Mouse (Mus musculus): ENCODE data around the gene Peli1. TPM values are rescaled to one million over a fixed set of nuclear protein-coding genes. Genes with fewer than 3 reads are reported as not detected.
A peak's percentile ranks its signal among the peaks of the same experiment; 100 is the strongest.

Peli1 gene
- polyA plus RNA-seq, 1 experiment from 2014 or later: 41.4 TPM

DNA sequence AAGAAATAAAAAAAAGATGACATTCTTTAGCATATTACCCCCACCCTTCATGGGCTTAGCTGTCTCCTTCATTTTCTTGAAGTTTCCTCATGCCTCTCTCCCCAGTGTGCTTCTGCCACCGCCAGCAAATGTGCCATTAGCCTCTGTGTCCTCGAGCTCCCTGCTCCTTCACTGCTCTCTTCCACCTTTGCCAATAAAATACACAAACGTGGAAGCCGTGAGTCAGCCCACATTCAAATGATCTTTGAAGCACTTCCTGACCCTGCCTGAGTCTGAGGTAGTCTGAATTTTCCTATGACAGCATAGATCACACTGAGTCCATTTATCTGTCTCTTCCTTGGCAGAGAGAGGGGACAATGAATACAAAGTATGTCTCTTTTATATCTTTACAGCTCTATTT is 1.5 kb upstream of the Peli1 start:
- no peak overlapping the region for H3K27ac ChIP-seq (ENCODE audit: low read length)
- no peaks in the 10 kb centered on the region for H3K9me3 ChIP-seq (ENCODE audit: low read length)
- no peak for ATAC-seq (ENCODE audit: low FRiP score, low TSS enrichment)
- no peak overlapping the region for H3K4me2 ChIP-seq (replicated peaks; ENCODE audit: low read depth, low read length)
- H3K27me3 ChIP-seq (ENCODE audit: insufficient read depth, low read length): no peaks in the 10 kb centered on the region
- no peak overlapping the region for H3K4me3 ChIP-seq (ENCODE audit: low read length)
- whole genome bisulfite sequencing: 40% methylated on average over 4 of the region's 4 CpGs
- no peak overlapping the region for H3K9ac ChIP-seq (replicated peaks; ENCODE audit: low read length)
- H3K4me1 ChIP-seq (ENCODE audit: insufficient read depth, low read length): peaks cover 11% of the 10 kb centered on the region
- no peaks in the 10 kb centered on the region for H3K36me3 ChIP-seq (ENCODE audit: insufficient read depth, low read length)

DNA sequence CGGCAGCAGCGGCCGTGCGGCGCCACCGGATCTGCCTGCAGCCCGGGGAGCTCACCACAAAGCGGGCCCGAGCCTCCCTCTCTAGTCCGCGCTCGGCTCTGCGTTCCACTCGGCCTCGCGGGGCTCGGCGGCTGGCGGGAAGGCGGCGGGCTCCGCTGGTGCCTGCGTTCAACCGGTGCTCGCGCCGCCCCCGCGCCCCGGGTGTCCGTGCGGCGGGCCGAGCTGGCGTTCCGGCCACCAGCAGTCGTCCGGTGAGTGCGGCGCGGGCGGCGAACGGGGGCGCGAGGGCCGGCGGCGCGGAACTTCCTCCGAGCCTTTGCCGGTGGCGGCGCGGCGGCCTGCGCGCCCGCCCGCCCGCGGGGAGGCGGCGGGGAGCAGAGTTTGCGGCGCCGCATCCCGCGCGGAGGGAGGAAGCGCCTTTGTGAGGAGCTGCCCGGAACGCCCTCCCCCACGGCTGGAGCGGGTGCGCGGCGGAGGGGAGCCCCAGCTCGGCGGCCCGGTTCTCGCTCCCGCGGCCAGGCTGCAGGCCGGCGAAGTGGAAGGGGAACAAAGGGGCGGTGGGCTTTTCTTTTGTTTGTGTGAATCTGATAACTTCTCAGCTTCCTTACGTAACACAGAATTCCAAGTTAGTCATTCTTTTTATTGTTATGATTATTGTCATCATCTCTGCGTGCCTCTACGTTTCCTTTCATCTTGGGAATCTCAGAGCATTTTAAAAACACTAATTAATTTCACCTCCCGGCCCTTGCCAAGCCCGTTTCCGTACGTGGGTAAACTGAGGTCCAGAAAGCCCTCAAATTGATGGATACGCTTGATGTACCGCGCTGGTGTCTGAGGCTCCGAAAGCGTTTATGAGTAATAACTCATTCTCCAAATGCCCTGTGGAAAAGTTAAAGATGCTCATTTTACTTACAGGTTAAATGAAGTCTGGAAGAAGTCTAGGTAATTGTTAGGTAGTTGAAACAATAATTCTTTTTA is 626 bp downstream of the Peli1 start:
- ATAC-seq (ENCODE audit: low FRiP score, low TSS enrichment): peak; percentile 64

DNA sequence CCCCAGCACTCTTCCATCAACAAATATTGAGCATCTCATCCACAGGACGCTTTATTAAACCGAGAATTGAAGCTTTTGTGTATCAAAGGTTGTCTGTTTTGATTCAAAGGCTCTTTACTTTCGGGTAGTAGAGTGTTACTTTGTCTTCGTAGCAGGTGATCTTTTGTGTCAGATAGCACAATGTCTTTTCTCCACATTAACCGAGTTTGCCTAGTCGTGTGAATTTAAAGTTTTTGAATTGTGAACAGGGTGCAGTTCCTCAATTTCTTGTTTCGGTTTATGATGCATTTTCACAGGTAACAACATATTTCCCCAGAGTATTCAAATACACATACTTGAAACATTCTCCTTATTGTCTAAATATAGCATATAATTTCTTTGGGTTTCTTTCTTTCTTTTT is 1.5 kb downstream of the Peli1 start:
- Histone ChIP-seq H3K27ac (ENCODE audit: low read length) (no peak overlapping the region), H3K4me3 (ENCODE audit: low read length) (peak overlapping the region; percentile 89), H3K4me2 (replicated peaks; ENCODE audit: low read depth, low read length) (peak overlapping the region; percentile 78), H3K9me3 (ENCODE audit: low read length) (no peaks in the 10 kb centered on the region), H3K9ac (replicated peaks; ENCODE audit: low read length) (peak overlapping the region; percentile 66), H3K36me3 (ENCODE audit: insufficient read depth, low read length) (peaks cover 6% of the 10 kb centered on the region; the same call in 1 of the 2 replicates), H3K27me3 (ENCODE audit: insufficient read depth, low read length) (no peaks in the 10 kb centered on the region), H3K4me1 (ENCODE audit: insufficient read depth, low read length) (peaks cover 14% of the 10 kb centered on the region)
- 8% methylated on average over 7 of the region's 7 CpGs for WGBS
- no peak for ATAC-seq (ENCODE audit: low FRiP score, low TSS enrichment)

More for the DNA sequence above, 626 bp downstream of the Peli1 start:
- H3K4me2 ChIP-seq (replicated peaks; ENCODE audit: low read depth, low read length): peak overlapping the region; percentile 78
- under 1% methylated on average over 80 of the region's 99 CpGs for WGBS
- H3K27me3 ChIP-seq (ENCODE audit: insufficient read depth, low read length): no peaks in the 10 kb centered on the region
- peak overlapping the region; percentile 99 for H3K27ac ChIP-seq (ENCODE audit: low read length)
- peaks cover 14% of the 10 kb centered on the region for H3K4me1 ChIP-seq (ENCODE audit: insufficient read depth, low read length)
- H3K9ac ChIP-seq (replicated peaks; ENCODE audit: low read length): peak overlapping the region; percentile 99
- peaks cover 3% of the 10 kb centered on the region; the same call in 1 of the 2 replicates for H3K36me3 ChIP-seq (ENCODE audit: insufficient read depth, low read length)
- no peaks in the 10 kb centered on the region for H3K9me3 ChIP-seq (ENCODE audit: low read length)
- peak overlapping the region; percentile 89 for H3K4me3 ChIP-seq (ENCODE audit: low read length)

DNA sequence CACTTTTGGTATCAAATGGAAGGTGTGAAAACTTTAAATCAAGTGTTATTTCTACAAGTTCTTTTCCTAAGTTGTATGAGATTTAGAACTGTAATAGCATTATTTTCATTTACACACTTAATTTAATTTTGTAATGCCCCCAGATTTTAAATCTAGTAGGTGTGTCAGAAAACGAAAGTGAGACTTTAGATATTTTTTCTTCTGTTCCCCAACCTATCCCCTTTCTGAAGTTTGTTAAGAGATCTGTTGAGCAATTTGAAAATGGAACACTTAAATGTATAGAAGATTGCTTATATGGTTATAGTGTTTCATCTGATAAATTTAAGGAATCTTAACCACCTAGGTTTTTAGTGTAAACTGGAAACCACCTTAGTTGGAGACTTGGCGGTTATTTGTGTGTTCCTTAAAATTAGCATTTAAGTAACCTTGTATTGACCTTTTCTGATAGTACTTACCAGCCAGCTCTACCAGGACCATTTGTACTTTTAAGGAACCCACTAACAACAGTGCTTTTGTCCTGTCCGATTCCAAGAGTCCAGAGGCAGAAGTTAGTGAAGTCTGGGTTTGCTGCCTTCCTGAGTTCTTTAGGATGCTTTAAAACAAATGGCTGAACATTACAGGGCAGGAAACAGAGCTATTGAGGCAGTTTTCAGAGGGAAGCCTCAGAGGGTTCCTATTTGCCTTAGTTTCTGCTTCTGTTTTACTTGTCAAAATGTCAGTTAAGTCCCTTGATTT is 2.2 kb downstream of the Peli1 start:
- Histone ChIP-seq H3K4me1 (ENCODE audit: insufficient read depth, low read length) (peaks cover 14% of the 10 kb centered on the region), H3K9ac (replicated peaks; ENCODE audit: low read length) (no peak overlapping the region), H3K36me3 (ENCODE audit: insufficient read depth, low read length) (peaks cover 6% of the 10 kb centered on the region; the same call in 1 of the 2 replicates), H3K27ac (ENCODE audit: low read length) (no peak overlapping the region), H3K4me2 (replicated peaks; ENCODE audit: low read depth, low read length) (peak overlapping the region; percentile 48), H3K27me3 (ENCODE audit: insufficient read depth, low read length) (no peaks in the 10 kb centered on the region), H3K4me3 (ENCODE audit: low read length) (peak overlapping the region; percentile 30), H3K9me3 (ENCODE audit: low read length) (no peaks in the 10 kb centered on the region)
- WGBS: 28% methylated on average over 3 of the region's 3 CpGs
- ATAC-seq (ENCODE audit: low FRiP score, low TSS enrichment): no peak

DNA sequence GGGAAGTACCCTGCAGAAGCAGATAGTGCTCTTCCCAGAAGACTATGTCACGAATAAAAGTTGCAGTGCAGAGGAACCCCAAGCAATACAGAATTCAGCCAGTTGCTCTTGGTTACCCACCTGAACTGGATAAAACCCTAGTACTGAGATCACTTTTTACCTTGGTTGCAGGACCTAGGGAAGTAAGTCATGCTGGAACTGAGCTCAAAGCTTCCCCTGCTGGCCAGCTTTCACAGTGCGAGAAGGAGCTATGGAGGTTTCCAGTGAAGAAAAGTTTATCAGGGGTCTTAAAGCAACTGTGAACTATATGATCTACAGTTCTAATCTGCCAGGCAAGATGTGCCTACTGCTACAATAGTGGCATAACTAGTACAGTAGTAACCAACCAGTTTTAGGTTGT is 5.5 kb downstream of the Peli1 start:
- WGBS: 95% methylated on average over 2 of the region's 2 CpGs
- Histone ChIP-seq H3K27ac (ENCODE audit: low read length) (no peak overlapping the region), H3K4me3 (ENCODE audit: low read length) (no peak overlapping the region), H3K36me3 (ENCODE audit: insufficient read depth, low read length) (peaks cover 6% of the 10 kb centered on the region; the same call in 1 of the 2 replicates), H3K9me3 (ENCODE audit: low read length) (no peaks in the 10 kb centered on the region), H3K4me2 (replicated peaks; ENCODE audit: low read depth, low read length) (no peak overlapping the region), H3K4me1 (ENCODE audit: insufficient read depth, low read length) (peaks cover 18% of the 10 kb centered on the region), H3K27me3 (ENCODE audit: insufficient read depth, low read length) (no peaks in the 10 kb centered on the region), H3K9ac (replicated peaks; ENCODE audit: low read length) (no peak overlapping the region)
- no peak for ATAC-seq (ENCODE audit: low FRiP score, low TSS enrichment)

DNA sequence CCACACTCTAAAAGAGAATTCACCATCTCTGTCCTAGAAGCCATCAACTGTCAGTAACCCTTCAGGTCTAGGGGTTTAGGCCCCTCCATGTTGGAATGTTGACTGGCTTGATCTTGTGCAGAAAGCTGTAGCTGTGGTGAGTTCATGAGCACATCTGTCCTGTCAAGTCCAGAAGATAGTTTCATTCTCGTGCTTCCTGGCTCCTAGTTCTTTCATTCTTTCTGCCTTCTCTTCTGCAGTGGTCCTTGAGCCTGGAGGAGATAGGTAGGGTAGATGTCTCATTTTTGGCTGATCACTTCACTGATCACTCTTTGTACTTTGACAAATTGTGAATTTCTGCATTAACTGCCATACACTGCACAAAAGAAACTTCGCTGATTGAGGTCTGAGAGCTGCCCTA is 7.4 kb downstream of the Peli1 start:
- Histone ChIP-seq H3K4me2 (replicated peaks; ENCODE audit: low read depth, low read length) (no peak overlapping the region), H3K4me3 (ENCODE audit: low read length) (no peak overlapping the region), H3K27me3 (ENCODE audit: insufficient read depth, low read length) (no peaks in the 10 kb centered on the region), H3K27ac (ENCODE audit: low read length) (no peak overlapping the region), H3K9me3 (ENCODE audit: low read length) (no peaks in the 10 kb centered on the region), H3K9ac (replicated peaks; ENCODE audit: low read length) (no peak overlapping the region), H3K36me3 (ENCODE audit: insufficient read depth, low read length) (peaks cover 6% of the 10 kb centered on the region; the same call in 1 of the 2 replicates), H3K4me1 (ENCODE audit: insufficient read depth, low read length) (peaks cover 13% of the 10 kb centered on the region)
- WGBS: 87% methylated on average over 2 of the region's 2 CpGs
- ATAC-seq (ENCODE audit: low FRiP score, low TSS enrichment): no peak

DNA sequence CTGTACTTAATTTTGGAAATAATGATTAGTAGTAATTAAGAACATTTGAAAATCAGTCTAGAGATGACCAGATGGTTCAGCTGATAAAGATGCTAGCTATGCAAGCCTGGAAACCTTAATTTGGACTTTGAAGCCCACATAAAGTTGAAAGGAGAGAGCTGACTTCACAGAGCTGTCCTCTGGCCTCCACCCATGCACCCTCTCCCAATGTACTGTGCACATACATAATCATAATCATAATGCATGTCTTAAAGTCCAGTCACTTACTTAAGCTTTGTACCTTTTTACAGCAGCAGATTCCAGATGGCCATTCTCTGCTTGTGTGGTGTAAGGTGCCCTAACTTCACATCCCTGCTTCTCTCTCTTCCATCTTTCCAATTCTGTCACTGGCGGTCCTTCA is 9.6 kb downstream of the Peli1 start:
- ATAC-seq (ENCODE audit: low FRiP score, low TSS enrichment): no peak

DNA sequence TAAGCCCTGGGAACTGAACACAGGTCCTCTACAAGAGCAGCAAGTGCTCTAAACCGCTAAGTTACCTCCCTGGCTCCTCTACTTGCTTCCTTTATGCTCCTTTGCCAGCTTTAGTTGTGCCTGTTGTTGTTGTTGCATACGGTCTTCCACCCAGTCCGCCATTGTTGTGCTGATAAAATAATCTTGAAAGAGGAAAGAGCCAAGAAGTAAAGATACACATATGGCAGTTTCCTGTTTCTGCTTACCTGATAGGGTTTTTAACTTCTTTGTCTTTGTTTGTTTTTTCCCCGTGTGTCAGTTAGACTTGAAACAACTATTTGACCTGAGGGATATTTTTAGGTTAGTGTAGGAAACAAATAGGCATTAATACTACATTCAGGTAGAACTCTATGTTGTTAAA is 10.2 kb downstream of the Peli1 start:
- 81% methylated on average over 4 of the region's 4 CpGs for WGBS
- no peak overlapping the region for H3K4me3 ChIP-seq (ENCODE audit: low read length)
- H3K9ac ChIP-seq (replicated peaks; ENCODE audit: low read length): no peak overlapping the region
- H3K4me1 ChIP-seq (ENCODE audit: insufficient read depth, low read length): 0 out of 2 replicates have a peak, but pooled peaks cover 7% of the 10 kb centered on the region
- H3K9me3 ChIP-seq (ENCODE audit: low read length): no peaks in the 10 kb centered on the region
- H3K4me2 ChIP-seq (replicated peaks; ENCODE audit: low read depth, low read length): no peak overlapping the region
- ATAC-seq (ENCODE audit: low FRiP score, low TSS enrichment): no peak
- peaks cover 6% of the 10 kb centered on the region; the same call in 1 of the 2 replicates for H3K36me3 ChIP-seq (ENCODE audit: insufficient read depth, low read length)
- H3K27ac ChIP-seq (ENCODE audit: low read length): no peak overlapping the region
- no peaks in the 10 kb centered on the region for H3K27me3 ChIP-seq (ENCODE audit: insufficient read depth, low read length)

More for the DNA sequence above, 9.6 kb downstream of the Peli1 start:
- Histone ChIP-seq H3K9me3 (ENCODE audit: low read length) (no peaks in the 10 kb centered on the region), H3K27me3 (ENCODE audit: insufficient read depth, low read length) (no peaks in the 10 kb centered on the region), H3K36me3 (ENCODE audit: insufficient read depth, low read length) (peaks cover 6% of the 10 kb centered on the region; the same call in 1 of the 2 replicates), H3K4me2 (replicated peaks; ENCODE audit: low read depth, low read length) (no peak overlapping the region), H3K4me3 (ENCODE audit: low read length) (no peak overlapping the region), H3K9ac (replicated peaks; ENCODE audit: low read length) (no peak overlapping the region), H3K4me1 (ENCODE audit: insufficient read depth, low read length) (0 out of 2 replicates have a peak, but pooled peaks cover 7% of the 10 kb centered on the region), H3K27ac (ENCODE audit: low read length) (no peak overlapping the region)
- WGBS: 97% methylated on average over 1 of the region's 1 CpGs

DNA sequence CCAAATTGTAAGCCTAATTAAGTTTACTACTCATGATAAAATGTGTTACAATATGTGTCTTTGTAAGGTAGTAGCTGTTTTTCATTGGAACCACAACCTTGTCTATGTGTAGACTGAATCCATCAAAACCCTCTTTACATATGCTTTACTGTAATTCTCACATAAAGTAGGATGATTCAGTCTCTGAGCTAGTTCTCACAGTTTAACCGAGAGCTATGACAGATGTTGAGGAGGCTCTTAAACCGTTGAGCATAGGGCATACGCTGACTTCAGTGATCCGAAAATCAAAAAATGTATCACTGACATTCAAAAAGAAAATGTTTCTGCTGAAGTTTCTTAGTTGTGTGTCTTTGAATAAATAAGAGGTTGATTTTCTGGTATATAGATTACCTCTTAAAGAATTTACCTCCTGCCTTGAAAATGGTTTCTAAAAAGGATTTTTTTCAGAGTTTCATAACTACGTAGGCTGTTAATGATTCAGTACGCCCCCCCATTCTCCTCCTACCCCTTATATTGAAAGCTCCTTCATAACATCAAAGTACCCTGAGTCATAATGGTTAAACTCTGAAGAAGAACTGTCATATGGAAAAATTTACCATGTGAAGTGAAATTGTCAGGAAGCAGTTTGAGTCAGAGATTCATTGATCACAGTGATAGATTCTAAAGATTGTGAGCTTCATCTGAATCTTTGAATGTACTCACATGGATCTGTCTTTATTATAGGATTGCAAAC is 11.3 kb downstream of the Peli1 start:
- peaks cover 5% of the 10 kb centered on the region; the same call in 1 of the 2 replicates for H3K36me3 ChIP-seq (ENCODE audit: insufficient read depth, low read length)
- WGBS: 90% methylated on average over 6 of the region's 6 CpGs
- H3K4me3 ChIP-seq (ENCODE audit: low read length): no peak overlapping the region
- H3K4me2 ChIP-seq (replicated peaks; ENCODE audit: low read depth, low read length): no peak overlapping the region
- no peaks in the 10 kb centered on the region for H3K9me3 ChIP-seq (ENCODE audit: low read length)
- 0 out of 2 replicates have a peak, but pooled peaks cover 10% of the 10 kb centered on the region for H3K4me1 ChIP-seq (ENCODE audit: insufficient read depth, low read length)
- H3K27me3 ChIP-seq (ENCODE audit: insufficient read depth, low read length): no peaks in the 10 kb centered on the region
- no peak for ATAC-seq (ENCODE audit: low FRiP score, low TSS enrichment)
- no peak overlapping the region for H3K9ac ChIP-seq (replicated peaks; ENCODE audit: low read length)
- no peak overlapping the region for H3K27ac ChIP-seq (ENCODE audit: low read length)
